Comparison of ENCODE assay signal across 11 mouse cellular contexts in the genomic region with DNA sequence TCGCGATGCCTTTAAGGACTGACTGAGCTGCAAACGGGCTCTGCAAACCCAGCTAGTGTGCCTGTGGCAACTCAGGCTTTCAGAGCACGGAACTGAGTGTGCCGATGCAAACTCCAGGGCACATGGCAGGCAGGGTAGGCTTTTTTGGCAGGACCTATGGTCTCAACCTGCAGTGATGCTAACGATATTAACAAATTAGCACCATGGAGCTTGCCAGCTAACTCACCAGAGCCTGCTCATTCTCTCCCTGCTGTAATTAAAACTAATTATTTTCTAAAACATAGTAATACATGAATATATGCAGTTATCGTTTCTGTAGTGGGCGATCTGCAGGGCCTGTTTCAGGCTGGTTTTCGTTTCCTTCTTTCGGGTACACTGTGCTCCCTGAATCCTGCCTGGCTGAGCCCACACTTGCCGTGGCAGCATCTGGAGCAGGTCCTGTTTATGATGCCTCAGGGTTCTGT.
DNase-seq lines count a peak whose midpoint lies in the region; ATAC-seq and TF ChIP-seq lines count a peak whose summit lies in the region.
"Had no signal": no experiment of that assay in that cellular context is flagged by ENCODE, and none has a peak within 500 bp of the region (broad histone marks: within the 10 kb centered on the region; RNA-seq: fewer than 3 reads in every experiment).

No protein-coding gene starts in this region.

- H3K4me2 ChIP-seq in intestine, embryonic 15.5 days (replicated peaks), result no peak overlapping the region
- no peak overlapping the region for H3K4me2 ChIP-seq in midbrain, embryonic 16.5 days (ENCODE audit: low read length)

- TF ChIP-seq CTCF in left cerebral cortex, adult 2 months (IDR thresholded peaks at IDR 0.05), result no peak

- DNase-seq in left cerebral cortex, adult 2 months (ENCODE audit: extremely low spot score in 1 of 2, low spot score in 2 of 2), result no peak
- DNase-seq in left cerebral cortex, postnatal 4 days, result no peak
- DNase-seq: adrenal gland, adult 8-10 months; cerebellum, postnatal 25 days; heart, postnatal 4 days; thymus, postnatal 36 days had no signal

- no peak overlapping the region for H3K9ac ChIP-seq in intestine, embryonic 15.5 days
- H3K9ac ChIP-seq in midbrain, embryonic 16.5 days (ENCODE audit: low read depth, low read length), result no peak overlapping the region

- peaks cover 6% of the 10 kb centered on the region for H3K36me3 ChIP-seq in intestine, embryonic 15.5 days
- peaks cover 5% of the 10 kb centered on the region; the same call in 1 of the 2 replicates for H3K36me3 ChIP-seq in midbrain, embryonic 16.5 days (ENCODE audit: control insufficient read depth, insufficient read depth, low read length)

- H3K9me3 ChIP-seq in intestine, embryonic 15.5 days, result no peaks in the 10 kb centered on the region
- H3K9me3 ChIP-seq in midbrain, embryonic 16.5 days (replicated peaks; ENCODE audit: control insufficient read depth, low read length, poor library complexity, severe bottlenecking), result no peaks in the 10 kb centered on the region

- no peak for ATAC-seq in intestine, embryonic 15.5 days
- ATAC-seq in midbrain, embryonic 16.5 days, result peak; percentile 52; the same call in 1 of the 2 replicates
- ATAC-seq in granulocyte monocyte progenitor cell, adult 5-6 weeks (replicated peaks; ENCODE audit: poor library complexity, severe bottlenecking), result no peak
- no peak for ATAC-seq in megakaryocyte-erythroid progenitor cell, adult 5-6 weeks (replicated peaks; ENCODE audit: low FRiP score, low TSS enrichment, poor library complexity, severe bottlenecking)

- H3K27ac ChIP-seq in left cerebral cortex, adult 2 months, result peak overlapping the region; percentile 54
- 0 out of 2 replicates have a peak overlapping the region, but pooled peaks have one; percentile 32 for H3K27ac ChIP-seq in brown adipose tissue, adult 24 weeks (replicated peaks; ENCODE audit: low read depth, low read length)
- H3K27ac ChIP-seq in intestine, embryonic 15.5 days, result peak overlapping the region; percentile 71; the same call in 1 of the 2 replicates
- H3K27ac ChIP-seq in midbrain, embryonic 16.5 days (ENCODE audit: low read length), result no peak overlapping the region

- H3K4me1 ChIP-seq in brown adipose tissue, adult 24 weeks (ENCODE audit: control insufficient read depth, insufficient read depth, insufficient read length, low read length), result no peaks in the 10 kb centered on the region
- peaks cover 21% of the 10 kb centered on the region for H3K4me1 ChIP-seq in intestine, embryonic 15.5 days (replicated peaks)
- H3K4me1 ChIP-seq in midbrain, embryonic 16.5 days (ENCODE audit: control insufficient read depth, insufficient read depth, low read length), result peaks cover 25% of the 10 kb centered on the region

- 61% methylated on average over 11 of the region's 11 CpGs for WGBS in intestine, embryonic 15.5 days
- WGBS in midbrain, embryonic 16.5 days, result 53% methylated on average over 11 of the region's 11 CpGs

- no peak overlapping the region for H3K4me3 ChIP-seq in left cerebral cortex, adult 2 months
- H3K4me3 ChIP-seq in brown adipose tissue, adult 24 weeks (ENCODE audit: insufficient read depth, low read depth, low read length), result no peak overlapping the region
- no peak overlapping the region for H3K4me3 ChIP-seq in intestine, embryonic 15.5 days (replicated peaks)
- no peak overlapping the region for H3K4me3 ChIP-seq in midbrain, embryonic 16.5 days (ENCODE audit: low read depth, low read length)

- no peaks in the 10 kb centered on the region for H3K27me3 ChIP-seq in intestine, embryonic 15.5 days (replicated peaks)
- H3K27me3 ChIP-seq in midbrain, embryonic 16.5 days (ENCODE audit: control insufficient read depth, insufficient read depth, low read depth, low read length), result no peaks in the 10 kb centered on the region

- intact Hi-C loops in left cerebral cortex, adult 2 months (cut with DNase I), result no loop called here
- intact Hi-C loops in left cerebral cortex, postnatal 4 days (cut with DNase I), result no loop called here
